Mouse (Mus musculus) frontal cortex, adult (tissue): ENCODE results near the gene Ppp1r16b.

Experiments
- ATAC-seq: cut with Nextera tagmentation; 2 replicates; pipeline ENCODE4 v1.9.2; 2017; ENCODE audit warnings: mild to moderate bottlenecking, moderate library complexity, mixed read lengths; ENCODE audit not compliant: low TSS enrichment

The Ppp1r16b gene

GRCm38 (mm10) chr2:158767742-158768339 is 102.6 kb downstream of the Ppp1r16b start, which contains the start of gene Fam83d:
TSS of gene Fam83d (plus strand) at chr2:158768093.
- ATAC-seq = peak; percentile 96

DNA sequence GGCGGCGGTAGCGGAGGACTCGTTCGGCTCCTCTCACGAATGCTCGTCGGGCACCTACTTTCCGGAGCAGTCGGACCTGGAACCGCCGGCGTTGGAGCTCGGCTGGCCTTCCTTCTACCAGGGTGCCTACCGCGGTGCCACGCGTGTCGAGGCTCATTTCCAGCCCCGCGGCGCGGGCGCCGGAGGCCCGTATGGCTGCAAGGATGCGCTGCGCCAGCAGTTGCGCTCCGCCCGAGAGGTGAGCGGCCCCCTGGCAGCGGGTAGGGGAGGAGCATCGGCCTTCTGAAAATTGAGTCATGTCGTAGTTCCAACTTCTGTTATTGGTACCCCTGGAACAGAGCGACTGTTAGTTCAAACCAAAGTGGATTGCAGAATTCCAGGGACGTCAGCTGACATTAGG is 103.2 kb downstream of the Ppp1r16b start:
- peak; percentile 5; the same call in 1 of the 2 replicates for ATAC-seq

DNA sequence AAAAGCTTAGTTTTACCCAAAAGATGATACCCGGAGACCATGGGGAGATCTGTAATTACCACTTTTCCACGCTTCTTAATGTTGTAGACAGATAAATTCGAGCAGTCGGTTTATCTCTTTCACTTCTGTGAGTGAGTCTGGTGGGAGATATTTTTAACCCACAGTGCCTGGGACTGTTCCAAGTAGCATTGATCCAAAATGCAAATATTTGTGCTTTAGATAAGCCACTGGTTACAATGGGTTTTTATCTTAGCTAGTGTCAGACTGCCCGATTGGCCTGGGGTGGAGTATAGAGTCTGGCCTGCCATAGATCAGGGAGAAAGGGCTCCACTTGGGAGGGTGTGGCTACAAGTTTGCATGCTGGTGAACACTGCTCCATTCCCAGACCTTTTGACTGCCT is 103.6 kb downstream of the Ppp1r16b start:
- ATAC-seq = no peak

- no peak for ATAC-seq
Measured at GRCm38 (mm10) chr2:158770126-158770757, 105.0 kb downstream of the Ppp1r16b start.

GRCm38 (mm10) chr2:158771066-158771763 is 106.0 kb downstream of the Ppp1r16b start:
- no peak for ATAC-seq

DNA sequence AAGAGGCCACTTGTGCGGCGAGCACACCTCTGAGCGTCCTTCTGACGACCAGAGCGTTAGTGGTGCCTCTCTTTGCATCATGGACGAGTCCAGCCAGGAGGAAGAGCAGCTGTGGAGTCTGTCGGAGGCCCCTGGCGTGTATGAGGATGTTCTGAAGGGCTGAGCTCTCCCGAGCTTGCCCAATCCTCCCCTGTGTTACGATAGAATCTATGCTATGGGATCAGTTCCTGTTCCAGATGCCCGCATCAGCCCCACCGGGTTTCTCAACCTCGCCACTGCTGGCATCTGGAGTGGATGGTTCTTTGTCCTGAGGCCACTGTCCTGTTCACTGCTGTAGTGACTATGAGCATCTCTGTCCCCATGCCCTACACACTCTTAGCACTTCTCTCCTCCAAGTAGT is 107.6 kb downstream of the Ppp1r16b start:
- ATAC-seq = no peak

GRCm38 (mm10) chr2:158774886-158775285 is 109.7 kb downstream of the Ppp1r16b start:
- ATAC-seq = no peak

DNA sequence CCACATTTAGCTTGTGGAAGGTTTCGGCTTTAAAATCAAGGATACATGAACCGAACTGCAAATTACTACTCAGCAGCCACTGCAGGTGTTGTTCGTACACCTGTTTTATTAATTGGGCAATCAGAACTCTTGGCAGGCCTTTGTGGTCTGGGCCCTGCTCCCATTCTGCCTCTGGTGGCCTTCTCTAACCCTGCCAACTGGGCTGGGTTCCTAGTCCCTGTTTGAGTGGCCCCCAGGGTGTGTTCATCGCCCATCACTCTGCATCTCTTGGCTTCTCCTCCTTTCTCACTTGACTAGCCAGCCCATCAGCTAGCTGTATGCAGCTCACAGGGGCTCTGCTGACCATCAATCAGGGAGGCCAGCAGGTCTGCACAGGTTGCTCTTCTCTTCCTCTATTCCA is 111.5 kb downstream of the Ppp1r16b start:
- no peak for ATAC-seq

DNA sequence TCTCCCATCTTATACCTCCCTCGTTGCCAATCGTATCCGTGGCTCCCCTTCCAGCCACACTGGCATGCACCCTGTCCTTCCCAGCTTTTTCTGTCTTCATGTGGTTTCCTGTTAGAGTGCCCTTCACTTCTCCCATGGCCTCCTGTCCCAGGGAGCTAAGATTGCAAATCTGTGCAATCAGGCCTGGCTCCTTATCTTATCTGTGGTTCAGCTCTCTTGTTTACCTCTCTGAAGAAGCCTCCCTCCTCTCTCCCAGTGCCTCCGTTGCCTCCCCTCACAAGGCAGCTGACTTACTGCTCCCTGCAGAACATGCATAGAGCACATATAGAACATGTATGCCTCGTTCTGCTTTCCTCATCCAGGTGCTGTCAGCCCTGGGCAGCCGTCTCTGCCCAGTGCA is 112.3 kb downstream of the Ppp1r16b start:
- no peak for ATAC-seq

- ATAC-seq = no peak
Measured at GRCm38 (mm10) chr2:158778349-158778748, 113.2 kb downstream of the Ppp1r16b start.

DNA sequence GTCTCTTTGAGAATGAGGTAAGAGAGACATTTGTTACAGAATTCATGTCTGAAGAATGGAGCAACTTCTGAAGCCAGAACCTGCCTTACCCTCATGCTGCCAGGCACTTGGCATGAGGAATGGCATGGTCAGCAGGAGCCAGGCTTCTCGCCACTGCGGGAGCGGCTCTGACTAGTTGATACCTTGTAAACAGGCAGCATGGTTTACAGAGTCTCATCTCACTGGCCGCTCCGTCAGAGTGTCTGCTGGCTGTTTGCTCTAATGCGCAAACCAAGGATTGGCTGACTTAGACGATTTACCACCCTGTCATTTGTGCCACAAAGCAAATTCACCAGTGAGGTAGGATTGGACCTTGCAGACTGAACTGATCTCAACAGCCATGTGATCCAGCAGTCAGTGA is 115.9 kb downstream of the Ppp1r16b start:
- ATAC-seq = no peak; the same call in 1 of the 2 replicates

DNA sequence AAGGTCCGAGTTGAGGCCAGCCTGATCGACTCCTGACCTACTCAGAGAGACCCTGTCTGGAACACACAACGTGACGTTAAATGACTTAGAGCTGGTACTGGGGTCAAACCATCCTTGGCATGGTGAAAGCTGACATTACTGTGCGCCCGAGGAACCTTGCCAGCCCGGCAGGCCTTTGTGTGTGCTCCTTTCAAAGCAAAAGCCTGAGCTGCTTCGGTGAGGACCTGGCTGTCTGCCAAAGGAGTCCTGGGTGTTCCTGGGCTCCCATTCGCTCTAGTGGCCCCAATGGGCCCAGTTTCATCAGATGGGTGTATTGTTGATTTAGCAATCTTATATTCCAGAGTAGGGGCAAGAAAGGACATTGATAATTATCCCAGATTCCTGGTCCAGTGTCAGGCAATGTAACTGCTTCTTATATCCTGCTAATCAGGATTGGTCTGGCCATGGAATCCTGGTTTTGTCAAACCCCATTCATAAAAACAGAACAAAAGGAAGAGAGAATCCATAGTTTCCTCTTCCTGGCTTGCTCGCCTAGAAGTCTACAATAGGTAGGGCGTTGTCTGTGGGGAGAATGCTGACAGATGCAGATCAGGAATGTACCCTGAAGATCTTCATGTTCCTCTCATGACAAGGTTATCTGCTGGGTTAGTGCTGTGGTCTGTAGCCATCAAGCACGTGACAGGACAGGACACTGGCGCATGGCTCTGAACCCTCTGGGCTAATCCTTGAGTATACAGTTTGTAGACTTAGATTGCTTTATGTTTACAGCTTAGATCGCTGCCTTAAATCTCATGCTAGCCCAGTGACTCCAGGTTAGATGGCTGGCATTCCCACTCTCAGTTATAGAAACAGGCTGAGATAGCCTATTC is 122.0 kb downstream of the Ppp1r16b start:
- ATAC-seq = no peak

DNA sequence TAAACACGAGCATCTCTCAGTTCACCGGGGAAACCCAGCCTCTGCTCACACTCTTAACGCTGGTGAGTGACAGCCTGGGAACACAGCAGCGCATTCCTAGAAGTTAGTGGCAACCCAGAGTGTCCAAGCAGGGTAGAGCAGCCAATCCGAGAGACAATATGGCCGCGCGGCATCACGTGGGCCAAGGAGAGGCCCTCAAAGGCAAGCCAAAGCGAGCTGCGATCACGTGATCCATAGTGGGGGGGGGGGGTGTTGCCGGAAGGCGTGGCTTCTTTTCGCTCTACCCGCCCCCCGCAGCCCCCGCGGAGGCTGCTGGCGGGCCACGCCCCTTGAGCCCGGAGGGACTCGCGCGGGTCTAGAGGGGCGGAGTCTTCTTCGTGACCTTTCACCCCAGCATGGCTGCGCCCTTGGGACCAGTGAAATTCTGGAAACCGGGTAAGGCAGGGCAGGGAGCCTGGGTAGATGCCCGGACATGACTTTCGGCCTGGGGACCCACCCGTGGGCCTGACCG is 129.4 kb downstream of the Ppp1r16b start, which contains the start of gene Dhx35:
Gene Dhx35, plus strand, starts transcription at position 314 of the 511 bp plus-strand sequence.
- ATAC-seq = peak; percentile 99

DNA sequence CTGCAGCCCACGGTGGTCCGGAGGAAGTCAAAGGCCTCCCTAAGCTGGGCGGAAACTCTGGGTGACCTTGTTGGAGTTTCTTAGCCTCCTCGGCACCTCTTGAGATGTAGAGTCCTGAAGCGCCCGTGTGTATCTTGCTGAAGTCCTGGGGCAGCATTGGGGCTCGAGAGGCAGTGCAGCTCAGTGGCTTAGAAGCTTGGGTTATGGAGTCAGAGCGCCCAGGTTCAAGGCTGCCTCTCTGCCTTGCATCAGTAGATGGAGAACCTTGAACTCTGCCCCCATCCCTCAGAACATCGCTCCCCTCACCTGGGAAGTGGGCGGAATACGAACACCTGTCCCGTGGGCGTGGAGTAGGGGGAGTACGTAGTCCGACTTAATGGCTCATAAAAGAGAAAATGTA is 129.8 kb downstream of the Ppp1r16b start:
- peak; percentile 19; the same call in 1 of the 2 replicates for ATAC-seq

DNA sequence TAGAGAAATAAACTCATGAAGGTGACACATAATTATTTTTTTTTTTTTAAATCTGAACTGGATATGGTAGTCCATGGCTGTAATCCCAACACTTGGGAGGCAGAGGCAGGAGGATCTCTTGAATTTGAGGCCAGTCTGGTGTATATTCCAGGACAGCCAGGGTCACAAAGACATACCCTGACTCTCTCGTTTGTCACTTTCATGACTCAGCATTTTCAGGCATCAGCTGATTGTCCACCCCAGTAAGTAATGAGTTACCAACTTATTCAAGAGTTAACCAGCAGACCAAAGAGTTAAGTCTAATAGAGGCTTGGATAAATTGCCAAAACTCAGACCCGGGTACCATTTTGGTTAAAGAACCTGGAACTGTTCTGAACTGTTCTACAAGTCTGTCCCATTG is 130.7 kb downstream of the Ppp1r16b start:
- ATAC-seq = no peak

GRCm38 (mm10) chr2:158799328-158799727 is 134.1 kb downstream of the Ppp1r16b start:
- no peak for ATAC-seq

- ATAC-seq = no peak
Measured at GRCm38 (mm10) chr2:158800788-158801187, 135.6 kb downstream of the Ppp1r16b start.

GRCm38 (mm10) chr2:158803575-158803974 is 138.4 kb downstream of the Ppp1r16b start:
- ATAC-seq = no peak

DNA sequence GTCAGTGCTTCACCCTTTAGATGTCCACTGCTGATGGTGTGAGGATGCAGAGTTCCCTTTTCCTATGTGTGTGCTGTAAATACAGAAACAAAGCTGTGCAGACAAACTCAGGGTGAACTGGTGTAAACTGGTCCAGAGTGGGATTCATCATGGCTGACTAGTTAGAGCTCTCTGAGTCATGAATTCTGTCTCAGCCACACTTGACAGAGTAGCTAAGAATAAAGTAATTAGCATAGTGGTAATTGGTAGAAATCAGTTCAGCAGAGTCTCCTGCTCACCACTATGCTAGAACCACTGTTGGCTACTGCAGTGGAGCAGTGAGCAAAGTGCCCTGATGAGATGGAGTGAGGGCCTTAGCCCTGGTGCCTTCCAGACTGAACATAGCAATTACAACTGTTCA is 150.5 kb downstream of the Ppp1r16b start:
- ATAC-seq = peak; percentile 77
